ENCODE assay signal across 21 mouse cellular contexts in genomic region chr11:118455788-118456187, GRCm38 (mm10). TPM values are rescaled to one million over a fixed set of nuclear protein-coding genes. Genes with fewer than 3 reads are reported as not detected.
"Had no signal": no experiment of that assay in that cellular context is flagged by ENCODE, and none has a peak within 500 bp of the region (broad histone marks: within the 10 kb centered on the region; RNA-seq: fewer than 3 reads in every experiment).

No protein-coding gene starts in this region.

- H3K27me3 ChIP-seq: lung, embryonic 15.5 days; neural tube, embryonic 13.5 days; neural tube, embryonic 15.5 days had no signal

- H3K27ac ChIP-seq: lung, embryonic 15.5 days; midbrain, embryonic 10.5 days; midbrain, embryonic 12.5 days; neural tube, embryonic 13.5 days; neural tube, embryonic 15.5 days had no signal

- H3K4me3 ChIP-seq: lung, embryonic 15.5 days; midbrain, embryonic 10.5 days; midbrain, embryonic 12.5 days; myocyte; neural tube, embryonic 13.5 days; neural tube, embryonic 15.5 days had no signal

- H3K4me1 ChIP-seq: midbrain, embryonic 12.5 days had no signal

- DNase-seq: liver, postnatal 0 days; lung, adult 2 months; lung, postnatal 14 days; lung, postnatal 36 days; midbrain, embryonic 14.5 days; retina, postnatal 1 day; right cerebral cortex, adult 18-20 months; right cerebral cortex, postnatal 25 days; right cerebral cortex, postnatal 4 days; spleen, adult 18-20 months; thymus, adult 18-20 months; thymus, postnatal 14 days; thymus, postnatal 36 days had no signal

RNA-seq across cellular contexts. Expression of gene C1qtnf1, which starts 27.8 kb away (rescaled TPM):
- total RNA-seq: megakaryocyte, adult 5-6 weeks; megakaryocyte-erythroid progenitor cell, adult 5-6 weeks had no signal
